ENCODE assay signal across 10 mouse cellular contexts in the genomic region with DNA sequence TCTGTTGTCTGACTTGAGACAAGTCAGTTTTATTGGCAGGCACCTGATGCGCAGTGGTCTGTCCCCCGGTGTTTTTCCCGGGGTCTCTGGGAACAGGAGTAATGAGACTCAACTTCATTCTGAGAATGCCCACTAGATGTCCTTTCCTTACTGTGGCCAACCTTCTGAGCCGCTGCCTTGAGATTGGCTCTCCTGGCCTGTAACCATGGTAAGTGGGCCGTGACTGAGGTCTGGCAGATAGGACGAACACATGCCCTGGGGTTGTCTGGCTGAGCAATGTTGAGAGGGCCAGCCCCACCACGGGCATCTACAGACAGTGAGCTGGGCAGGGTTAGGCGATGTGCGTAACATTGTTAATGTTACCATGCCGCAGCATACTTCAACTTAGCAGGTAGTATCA. TPM values are rescaled to one million over a fixed set of nuclear protein-coding genes. Genes with fewer than 3 reads are reported as not detected.
DNase-seq lines count a peak whose midpoint lies in the region; ATAC-seq lines count a peak whose summit lies in the region.
"Had no signal": no experiment of that assay in that cellular context is flagged by ENCODE, and none has a peak within 500 bp of the region (broad histone marks: within the 10 kb centered on the region; RNA-seq: fewer than 3 reads in every experiment).

No protein-coding gene starts in this region.

- 67% methylated on average over 10 of the region's 10 CpGs for WGBS in midbrain, embryonic 14.5 days
- 70% methylated on average over 10 of the region's 10 CpGs for WGBS in midbrain, embryonic 13.5 days
- 72% methylated on average over 10 of the region's 10 CpGs for WGBS in embryonic facial prominence, embryonic 10.5 days
- 69% methylated on average over 10 of the region's 10 CpGs for whole genome bisulfite sequencing in forebrain, embryonic 13.5 days

- H3K4me3 ChIP-seq in midbrain, embryonic 14.5 days (replicated peaks; ENCODE audit: low read depth, low read length): no peak overlapping the region
- no peak overlapping the region for H3K4me3 ChIP-seq in midbrain, embryonic 13.5 days (replicated peaks)
- no peak overlapping the region for H3K4me3 ChIP-seq in embryonic facial prominence, embryonic 10.5 days
- H3K4me3 ChIP-seq in forebrain, embryonic 13.5 days: no peak overlapping the region

- H3K4me1 ChIP-seq in midbrain, embryonic 14.5 days (ENCODE audit: control insufficient read depth, insufficient read depth, low read length): no peaks in the 10 kb centered on the region
- no peaks in the 10 kb centered on the region for H3K4me1 ChIP-seq in midbrain, embryonic 13.5 days (replicated peaks)
- H3K4me1 ChIP-seq in embryonic facial prominence, embryonic 10.5 days: no peaks in the 10 kb centered on the region
- H3K4me1 ChIP-seq in forebrain, embryonic 13.5 days: no peaks in the 10 kb centered on the region

- no peaks in the 10 kb centered on the region for H3K27me3 ChIP-seq in midbrain, embryonic 14.5 days (ENCODE audit: control insufficient read depth, insufficient read depth, low read length)
- no peaks in the 10 kb centered on the region for H3K27me3 ChIP-seq in midbrain, embryonic 13.5 days
- H3K27me3 ChIP-seq in embryonic facial prominence, embryonic 10.5 days (replicated peaks; ENCODE audit: low read depth, poor library complexity, severe bottlenecking): no peaks in the 10 kb centered on the region
- H3K27me3 ChIP-seq in forebrain, embryonic 13.5 days: no peaks in the 10 kb centered on the region

- no peak overlapping the region for H3K4me2 ChIP-seq in midbrain, embryonic 14.5 days (ENCODE audit: low read length)
- H3K4me2 ChIP-seq in midbrain, embryonic 13.5 days (replicated peaks): no peak overlapping the region
- H3K4me2 ChIP-seq in forebrain, embryonic 13.5 days: no peak overlapping the region

- no peak overlapping the region for H3K27ac ChIP-seq in midbrain, embryonic 14.5 days (replicated peaks; ENCODE audit: low read depth, low read length)
- no peak overlapping the region for H3K27ac ChIP-seq in midbrain, embryonic 13.5 days
- H3K27ac ChIP-seq in embryonic facial prominence, embryonic 10.5 days (replicated peaks): no peak overlapping the region
- no peak overlapping the region for H3K27ac ChIP-seq in forebrain, embryonic 13.5 days

- peak; percentile 41 for DNase-seq in embryo, embryonic 10 days (ENCODE audit: low spot score)
- DNase-seq in embryo, embryonic 9.5 days (ENCODE audit: extremely low spot score): no peak
- peak; percentile 47 for DNase-seq in midbrain, embryonic 14.5 days
- DNase-seq in kidney, adult 18-20 months: peak; percentile 5
- peak; percentile 60 for DNase-seq in retina, postnatal 1 day
- no peak for DNase-seq in embryonic facial prominence, embryonic 10.5 days (ENCODE audit: low spot score)
- DNase-seq: liver; right cerebral cortex, adult 18-20 months had no signal

- no peak for ATAC-seq in midbrain, embryonic 14.5 days (ENCODE audit: low FRiP score, low TSS enrichment)
- ATAC-seq in midbrain, embryonic 13.5 days: no peak
- ATAC-seq in forebrain, embryonic 13.5 days: no peak

- no peaks in the 10 kb centered on the region for H3K9me3 ChIP-seq in midbrain, embryonic 14.5 days (ENCODE audit: control insufficient read depth, low read length)
- H3K9me3 ChIP-seq in midbrain, embryonic 13.5 days: no peaks in the 10 kb centered on the region
- H3K9me3 ChIP-seq in embryonic facial prominence, embryonic 10.5 days: no peaks in the 10 kb centered on the region
- no peaks in the 10 kb centered on the region for H3K9me3 ChIP-seq in forebrain, embryonic 13.5 days (replicated peaks)

- H3K9ac ChIP-seq in midbrain, embryonic 14.5 days (replicated peaks; ENCODE audit: low read length): no peak overlapping the region
- no peak overlapping the region for H3K9ac ChIP-seq in midbrain, embryonic 13.5 days (replicated peaks)
- no peak overlapping the region for H3K9ac ChIP-seq in forebrain, embryonic 13.5 days

- peaks cover 4% of the 10 kb centered on the region; the same call in 1 of the 2 replicates for H3K36me3 ChIP-seq in midbrain, embryonic 14.5 days (ENCODE audit: control insufficient read depth, insufficient read depth, low read length)
- peaks cover 6% of the 10 kb centered on the region for H3K36me3 ChIP-seq in midbrain, embryonic 13.5 days
- no peaks in the 10 kb centered on the region for H3K36me3 ChIP-seq in embryonic facial prominence, embryonic 10.5 days (replicated peaks)
- no peaks in the 10 kb centered on the region; the same call in 1 of the 2 replicates for H3K36me3 ChIP-seq in forebrain, embryonic 13.5 days (ENCODE audit: poor library complexity, severe bottlenecking)

RNA-seq across cellular contexts. Expression of gene Slc2a8, which starts 42.7 kb away (rescaled TPM):
- 16.0 and 18.2 TPM in 2 replicates for polyA plus RNA-seq in midbrain, embryonic 14.5 days (2014; fragmentation: Nextera tagmentation; extraction: Ambion mirVana)
- 19.2 and 20.6 TPM in 2 replicates for polyA plus RNA-seq in midbrain, embryonic 13.5 days (2015; fragmentation: Nextera tagmentation; extraction: Ambion mirVana)
- 19.7 and 21.5 TPM in 2 replicates for polyA plus RNA-seq in embryonic facial prominence, embryonic 10.5 days (2016; fragmentation: Nextera tagmentation; extraction: Ambion mirVana)
- polyA plus RNA-seq in forebrain, embryonic 13.5 days (2015; fragmentation: Nextera tagmentation; extraction: Ambion mirVana): 15.4 and 18.3 TPM in 2 replicates

Comparison
In these comparisons a context has a peak if more than half of its experiments do, and no peak if none do; other contexts are left out.
1. DNase-seq: peak in embryo, embryonic 10 days (single experiment), midbrain, embryonic 14.5 days (single experiment), kidney, adult 18-20 months (single experiment) and retina, postnatal 1 day (single experiment); none in embryo, embryonic 9.5 days (single experiment) and embryonic facial prominence, embryonic 10.5 days (single experiment).